Mouse (Mus musculus) G1E (cell line): ENCODE results near the gene Abcd1. TPM values are rescaled to one million over a fixed set of nuclear protein-coding genes. Genes with fewer than 3 reads are reported as not detected.

Experiments used
- ATAC-seq: 2 replicates; pipeline ENCODE4 v1.8.0; 2016; ENCODE audit warnings: mild to moderate bottlenecking; ENCODE audit not compliant: insufficient number of reproducible peaks, poor library complexity, low FRiP score, severe bottlenecking; ENCODE audit errors: extremely low read depth
- DNase-seq: peaks from one replicate; pipeline ENCODE4 v3.0.0; 2012; ENCODE audit warnings: low spot score
- H3K27me3 ChIP-seq: 2 replicates; pipeline ENCODE4 v1.6.1; 2012; ENCODE audit warnings: mild to moderate bottlenecking, low read length, inconsistent platforms; ENCODE audit not compliant: insufficient read depth
- H3K36me3 ChIP-seq: replicated peaks from 2 replicates; pipeline ENCODE3; 2012; ENCODE audit warnings: mild to moderate bottlenecking, inconsistent platforms
- H3K4me1 ChIP-seq: 2 replicates; pipeline ENCODE4 v1.6.1; 2012; ENCODE audit warnings: low read depth, low read length, inconsistent platforms, mixed read lengths; ENCODE audit not compliant: insufficient read depth
- H3K4me3 ChIP-seq: 2 replicates; pipeline ENCODE4 v1.5.1; 2012; ENCODE audit warnings: low read depth, mild to moderate bottlenecking, inconsistent platforms, low read length, moderate library complexity, mixed read lengths
- H3K9me3 ChIP-seq: replicated peaks from 2 replicates; pipeline ENCODE4 v1.6.1; 2012; ENCODE audit warnings: inconsistent platforms
- CTCF ChIP-seq: IDR thresholded peaks from 2 replicates; pipeline ENCODE4 v1.5.1; 2012; ENCODE audit warnings: low read depth, low read length, inconsistent platforms, mixed read lengths
- GATA1 ChIP-seq: IDR thresholded peaks from 2 replicates; pipeline ENCODE4 v1.6.1; 2012; ENCODE audit warnings: borderline replicate concordance, low read length, inconsistent platforms, mixed read lengths
- GATA2 ChIP-seq: IDR thresholded peaks from 2 replicates; pipeline ENCODE4 v1.6.1; 2012; ENCODE audit warnings: low read depth, low read length, inconsistent platforms, borderline replicate concordance
- POLR2AphosphoS5 ChIP-seq: IDR thresholded peaks from 2 replicates; pipeline ENCODE4 v1.6.1; 2012; ENCODE audit warnings: low read depth, low read length, inconsistent platforms; ENCODE audit not compliant: insufficient replicate concordance
- TAL1 ChIP-seq: conservative IDR thresholded peaks from 2 replicates; pipeline ENCODE4 v1.6.1; 2012; ENCODE audit warnings: low read depth, low read length, inconsistent platforms, mixed read lengths
- polyA plus RNA-seq: library from polyadenylated mRNA; stranded (reverse); fragments of >175 nt; gene quantifications from 2 replicates; pipeline ENCODE4 v1.2.3, GENCODE M21; 2012
- total RNA-seq, 2 experiments: library from RNA; stranded (forward) in 1 of 2; stranded (reverse) in 1 of 2; fragments of 200-1000 nt in 1 of 2; fragments of >200 nt in 1 of 2; fragmentation: Nextera tagmentation in 1 of 2; gene quantifications; 2 replicates each; pipeline ENCODE4 v1.2.3; 2014 to 2017

The Abcd1 gene
- total and polyA plus RNA-seq, 3 experiments: 7.0 to 19.4 (median 17.1) TPM

GRCm38 (mm10) chrX:73782227-73782626, 65.8 kb downstream of the Abcd1 start:
- TF ChIP-seq POLR2AphosphoS5 (no peak), GATA1 (no peak), CTCF (no peak), TAL1 (no peak), GATA2 (no peak)
- Histone ChIP-seq H3K36me3 (peaks cover 76% of the 10 kb centered on the region), H3K9me3 (no peaks in the 10 kb centered on the region), H3K4me3 (no peak overlapping the region), H3K27me3 (no peaks in the 10 kb centered on the region), H3K4me1 (peaks cover 15% of the 10 kb centered on the region)
- no peak for DNase-seq
- ATAC-seq: no peak

- ATAC-seq (no peak), DNase-seq (no peak)
- no peaks in the 10 kb centered on the region for H3K9me3 ChIP-seq
- peaks cover 64% of the 10 kb centered on the region for H3K36me3 ChIP-seq
- TF ChIP-seq POLR2AphosphoS5 (no peak), GATA1 (no peak), CTCF (no peak), TAL1 (no peak), GATA2 (no peak)
- no peaks in the 10 kb centered on the region for H3K27me3 ChIP-seq
- H3K4me1 ChIP-seq: peaks cover 34% of the 10 kb centered on the region
- H3K4me3 ChIP-seq: peak overlapping the region; percentile 85
These were observed 69.3 kb downstream of the Abcd1 start for GRCm38 (mm10) chrX:73785666-73786065.

- Histone ChIP-seq H3K36me3 (peaks cover 64% of the 10 kb centered on the region), H3K4me3 (peak within 1 kb of the TSS; percentile 85), H3K9me3 (no peaks in the 10 kb centered on the region), H3K4me1 (peaks cover 34% of the 10 kb centered on the region), H3K27me3 (no peaks in the 10 kb centered on the region)
- peak; percentile 81 for DNase-seq
- TF ChIP-seq CTCF (no peak), GATA1 (no peak), TAL1 (no peak), GATA2 (no peak), POLR2AphosphoS5 (no peak)
- peak; percentile 91 for ATAC-seq
These were observed 70.2 kb downstream of the Abcd1 start, which contains the start of the genes Idh3g and Ssr4 for GRCm38 (mm10) chrX:73786364-73787224. Gene Idh3g, minus strand, starts transcription at chrX:73786897. Gene Ssr4, plus strand, starts transcription at chrX:73787028.

- TF ChIP-seq TAL1 (no peak), CTCF (no peak), POLR2AphosphoS5 (no peak), GATA1 (no peak), GATA2 (no peak)
- no peaks in the 10 kb centered on the region for H3K27me3 ChIP-seq
- no peak for ATAC-seq
- H3K9me3 ChIP-seq: no peaks in the 10 kb centered on the region
- DNase-seq: no peak
- peaks cover 64% of the 10 kb centered on the region for H3K36me3 ChIP-seq
- H3K4me1 ChIP-seq: peaks cover 34% of the 10 kb centered on the region
- peak overlapping the region; percentile 85 for H3K4me3 ChIP-seq
These were observed 70.8 kb downstream of the Abcd1 start for GRCm38 (mm10) chrX:73787225-73787558.

Other genes starting within 250 kb of the Abcd1 start
- not detected in 2 replicates for gene Bgn, start 233.0 kb upstream of the Abcd1 start, total RNA-seq (2014; fragmentation: Nextera tagmentation)
- gene Bgn, start 233.0 kb upstream of the Abcd1 start, total RNA-seq (2017): 0.17 TPM in 1 of 2 replicates, not detected in the other
- not detected in 2 replicates for gene Bgn, start 233.0 kb upstream of the Abcd1 start, polyA plus RNA-seq
- gene Atp2b3, start 213.5 kb upstream of the Abcd1 start, total RNA-seq (2014; fragmentation: Nextera tagmentation): not detected in 2 replicates
- gene Atp2b3, start 213.5 kb upstream of the Abcd1 start, total RNA-seq (2017): not detected in 2 replicates
- gene Atp2b3, start 213.5 kb upstream of the Abcd1 start, polyA plus RNA-seq: not detected in 2 replicates
- not detected in 2 replicates for gene Dusp9, start 77.2 kb upstream of the Abcd1 start, total RNA-seq (2014; fragmentation: Nextera tagmentation)
- 0.16 and 0.23 TPM in 2 replicates for gene Dusp9, start 77.2 kb upstream of the Abcd1 start, total RNA-seq (2017)
- gene Dusp9, start 77.2 kb upstream of the Abcd1 start, polyA plus RNA-seq: 0.23 and 0.24 TPM in 2 replicates
- gene Pnck, start 56.5 kb upstream of the Abcd1 start, total RNA-seq (2014; fragmentation: Nextera tagmentation): not detected in 2 replicates
- gene Pnck, start 56.5 kb upstream of the Abcd1 start, total RNA-seq (2017): not detected in 2 replicates
- gene Pnck, start 56.5 kb upstream of the Abcd1 start, polyA plus RNA-seq: not detected in 2 replicates
- gene Slc6a8, start 43.4 kb upstream of the Abcd1 start, total RNA-seq (2014; fragmentation: Nextera tagmentation): 4.1 and 6.1 TPM in 2 replicates
- 9.9 and 12.7 TPM in 2 replicates for gene Slc6a8, start 43.4 kb upstream of the Abcd1 start, total RNA-seq (2017)
- 1.6 and 2.1 TPM in 2 replicates for gene Slc6a8, start 43.4 kb upstream of the Abcd1 start, polyA plus RNA-seq
- 83.2 and 98.4 TPM in 2 replicates for gene Bcap31, start 422 bp upstream of the Abcd1 start, total RNA-seq (2014; fragmentation: Nextera tagmentation)
- gene Bcap31, start 422 bp upstream of the Abcd1 start, total RNA-seq (2017): 215 and 222 TPM in 2 replicates
- gene Bcap31, start 422 bp upstream of the Abcd1 start, polyA plus RNA-seq: 13.5 and 16.0 TPM in 2 replicates
- gene Plxnb3, start 40.5 kb downstream of the Abcd1 start, total RNA-seq (2014; fragmentation: Nextera tagmentation): not detected in 2 replicates
- gene Plxnb3, start 40.5 kb downstream of the Abcd1 start, total RNA-seq (2017): 0.93 and 0.98 TPM in 2 replicates
- 0.02 TPM in 1 of 2 replicates, not detected in the other for gene Plxnb3, start 40.5 kb downstream of the Abcd1 start, polyA plus RNA-seq
- not detected in 2 replicates for gene Srpk3, start 57.8 kb downstream of the Abcd1 start, total RNA-seq (2014; fragmentation: Nextera tagmentation)
- 0.44 TPM in 1 of 2 replicates, not detected in the other for gene Srpk3, start 57.8 kb downstream of the Abcd1 start, total RNA-seq (2017)
- not detected in 2 replicates for gene Srpk3, start 57.8 kb downstream of the Abcd1 start, polyA plus RNA-seq
- 378 and 393 TPM in 2 replicates for gene Idh3g, start 70.3 kb downstream of the Abcd1 start, total RNA-seq (2014; fragmentation: Nextera tagmentation)
- 179 and 187 TPM in 2 replicates for gene Idh3g, start 70.3 kb downstream of the Abcd1 start, total RNA-seq (2017)
- gene Idh3g, start 70.3 kb downstream of the Abcd1 start, polyA plus RNA-seq: 27.0 and 37.5 TPM in 2 replicates
- 92.3 and 120 TPM in 2 replicates for gene Ssr4, start 70.4 kb downstream of the Abcd1 start, total RNA-seq (2014; fragmentation: Nextera tagmentation)
- gene Ssr4, start 70.4 kb downstream of the Abcd1 start, total RNA-seq (2017): 138 and 184 TPM in 2 replicates
- 9.0 and 12.4 TPM in 2 replicates for gene Ssr4, start 70.4 kb downstream of the Abcd1 start, polyA plus RNA-seq
- not detected in 2 replicates for gene Pdzd4, start 108.4 kb downstream of the Abcd1 start, total RNA-seq (2014; fragmentation: Nextera tagmentation)
- gene Pdzd4, start 108.4 kb downstream of the Abcd1 start, total RNA-seq (2017): 0.05 and 0.06 TPM in 2 replicates
- 0.04 TPM in 1 of 2 replicates, not detected in the other for gene Pdzd4, start 108.4 kb downstream of the Abcd1 start, polyA plus RNA-seq
- gene Avpr2, start 175.5 kb downstream of the Abcd1 start, total RNA-seq (2014; fragmentation: Nextera tagmentation): not detected in 2 replicates
- not detected in 2 replicates for gene Avpr2, start 175.5 kb downstream of the Abcd1 start, total RNA-seq (2017)
- gene Avpr2, start 175.5 kb downstream of the Abcd1 start, polyA plus RNA-seq: not detected in 2 replicates
- gene L1cam, start 179.5 kb downstream of the Abcd1 start, total RNA-seq (2014; fragmentation: Nextera tagmentation): not detected in 2 replicates
- gene L1cam, start 179.5 kb downstream of the Abcd1 start, total RNA-seq (2017): 0.05 TPM in 1 of 2 replicates, not detected in the other
- gene L1cam, start 179.5 kb downstream of the Abcd1 start, polyA plus RNA-seq: 0.05 TPM in 1 of 2 replicates, not detected in the other
- 5.0 and 5.1 TPM in 2 replicates for gene Arhgap4, start 205.3 kb downstream of the Abcd1 start, total RNA-seq (2014; fragmentation: Nextera tagmentation)
- 2.1 and 3.8 TPM in 2 replicates for gene Arhgap4, start 205.3 kb downstream of the Abcd1 start, total RNA-seq (2017)
- 1.5 and 1.7 TPM in 2 replicates for gene Arhgap4, start 205.3 kb downstream of the Abcd1 start, polyA plus RNA-seq
- gene Naa10, start 205.3 kb downstream of the Abcd1 start, total RNA-seq (2014; fragmentation: Nextera tagmentation): 55.9 and 61.9 TPM in 2 replicates
- gene Naa10, start 205.3 kb downstream of the Abcd1 start, total RNA-seq (2017): 85.4 and 105 TPM in 2 replicates
- 171 and 192 TPM in 2 replicates for gene Naa10, start 205.3 kb downstream of the Abcd1 start, polyA plus RNA-seq
- gene Renbp, start 214.3 kb downstream of the Abcd1 start, total RNA-seq (2014; fragmentation: Nextera tagmentation): 39.2 and 42.7 TPM in 2 replicates
- 196 and 201 TPM in 2 replicates for gene Renbp, start 214.3 kb downstream of the Abcd1 start, total RNA-seq (2017)
- 80.1 and 139 TPM in 2 replicates for gene Renbp, start 214.3 kb downstream of the Abcd1 start, polyA plus RNA-seq
- gene Hcfc1, start 249.8 kb downstream of the Abcd1 start, total RNA-seq (2014; fragmentation: Nextera tagmentation): 222 and 230 TPM in 2 replicates
- 40.8 and 47.3 TPM in 2 replicates for gene Hcfc1, start 249.8 kb downstream of the Abcd1 start, total RNA-seq (2017)
- 148 and 184 TPM in 2 replicates for gene Hcfc1, start 249.8 kb downstream of the Abcd1 start, polyA plus RNA-seq